Mouse (Mus musculus) G1E (cell line): Measurements from ENCODE around the gene Mettl24.

Source experiments
- GATA1 ChIP-seq: IDR thresholded peaks from 2 replicates; pipeline ENCODE4 v1.6.1; 2012; ENCODE audit warnings: borderline replicate concordance, low read length, inconsistent platforms, mixed read lengths
- GATA2 ChIP-seq: IDR thresholded peaks from 2 replicates; pipeline ENCODE4 v1.6.1; 2012; ENCODE audit warnings: low read depth, low read length, inconsistent platforms, borderline replicate concordance

DNA sequence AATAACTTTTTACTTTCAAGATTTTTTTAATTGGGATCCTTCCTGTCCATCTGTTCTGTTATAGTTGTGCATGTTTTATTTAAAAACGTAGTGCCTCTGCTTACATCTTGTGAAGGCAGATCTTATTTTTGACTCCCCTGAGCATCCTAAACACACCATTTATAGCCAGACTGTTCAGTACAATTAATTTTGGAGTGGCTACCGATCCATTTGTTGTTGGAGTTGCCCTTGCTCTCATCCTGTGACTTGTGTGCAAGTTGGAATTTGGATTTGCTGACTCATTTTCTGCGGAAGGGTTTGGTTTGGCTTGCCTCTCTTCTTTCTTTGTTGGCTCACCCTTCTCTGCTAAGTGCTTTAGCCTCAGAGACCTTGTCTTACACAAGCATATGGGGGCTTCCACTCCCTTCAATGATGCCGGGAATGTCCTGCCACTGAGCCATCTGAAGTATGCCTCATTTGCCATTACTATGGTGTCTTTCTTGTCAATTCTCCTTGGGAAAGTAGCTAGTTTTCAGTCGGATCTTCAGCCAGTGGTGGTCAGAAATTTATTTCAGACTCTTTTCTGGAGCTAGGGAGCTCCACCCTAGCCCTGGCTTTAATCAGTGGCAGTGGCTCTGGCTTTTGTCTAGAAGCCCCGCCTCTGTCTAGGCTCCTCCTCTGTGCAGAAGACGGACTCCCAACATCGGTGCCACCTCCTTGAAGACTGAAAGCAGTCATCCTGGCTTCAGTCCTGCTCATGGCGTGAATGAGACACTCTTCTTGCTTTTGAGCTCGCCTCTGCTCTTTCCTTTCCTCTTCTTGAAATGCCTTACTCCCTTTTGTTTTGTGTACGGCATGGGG, 75.3 kb downstream of the Mettl24 start:
- TF ChIP-seq GATA2 (no peak), GATA1 (no peak)
